Mouse (Mus musculus) bone marrow, adult 2 months (tissue): Measurements from ENCODE around the gene Zfp715.

Source experiments
- CTCF ChIP-seq: fragments of 200-500 bp; IDR thresholded peaks from 2 replicates; pipeline ENCODE4 v1.5.1; 2011; ENCODE audit warnings: low read length, control low read depth; ENCODE audit not compliant: control insufficient read depth, insufficient read depth
- POLR2A ChIP-seq: fragments of 200-500 bp; IDR thresholded peaks from 2 replicates; pipeline ENCODE4 v1.6.1; 2011; ENCODE audit warnings: low read depth, mild to moderate bottlenecking, control low read depth, low read length, borderline replicate concordance; ENCODE audit not compliant: control insufficient read depth

DNA sequence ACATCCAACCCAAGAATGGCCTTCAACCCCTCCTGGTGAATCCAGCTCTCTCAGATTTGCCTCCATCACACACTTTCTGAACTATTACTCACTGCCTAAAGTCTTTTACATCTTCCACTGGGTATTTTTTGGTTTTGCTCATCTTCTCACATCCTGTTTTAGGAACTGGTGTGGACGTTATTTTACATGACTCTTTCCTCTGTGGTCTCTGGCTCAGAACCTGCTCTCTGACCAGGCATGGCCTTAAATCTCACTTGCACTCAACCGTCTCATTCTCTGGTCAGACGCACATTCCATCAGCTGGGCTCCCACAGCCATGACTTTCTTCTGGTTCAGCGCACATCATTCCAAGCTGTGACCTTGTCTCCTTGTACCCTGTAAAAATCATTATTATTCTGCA, 27.7 kb upstream of the Zfp715 start:
- TF ChIP-seq CTCF (no peak), POLR2A (no peak)
